Mouse (Mus musculus) A20 (cell line): ENCODE measurements around the gene Gabarapl2.
"Not testable (repeated sequence)": the region's sequence is repeated elsewhere in the genome, so short reads cannot be mapped to it uniquely, and the experiment has no call there.

Source experiments
- DNase-seq: peaks from one replicate; pipeline ENCODE4 v3.0.0-alpha.2; 2011; ENCODE audit warnings: low read depth, low spot score

Gene Gabarapl2

DNA sequence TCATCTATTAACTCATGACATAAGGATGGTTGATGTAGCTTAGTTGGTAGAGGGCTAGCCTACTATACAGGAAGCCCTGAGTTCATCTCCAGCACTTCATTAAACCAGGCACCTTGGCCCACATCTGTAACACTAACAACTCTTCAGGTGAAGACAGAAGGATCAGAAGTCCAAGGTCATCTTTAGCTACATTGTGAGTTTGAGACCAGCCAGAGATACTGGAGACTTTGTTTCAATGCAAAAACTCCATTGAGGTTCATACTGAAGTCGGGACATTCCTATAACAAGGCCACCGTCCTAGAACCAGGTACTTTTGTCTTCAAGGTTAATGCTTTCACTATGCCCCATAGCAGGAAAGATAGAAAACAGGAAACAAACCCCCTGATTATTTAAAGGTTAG lies 6.3 kb upstream of the Gabarapl2 start:
- no peak for DNase-seq

DNA sequence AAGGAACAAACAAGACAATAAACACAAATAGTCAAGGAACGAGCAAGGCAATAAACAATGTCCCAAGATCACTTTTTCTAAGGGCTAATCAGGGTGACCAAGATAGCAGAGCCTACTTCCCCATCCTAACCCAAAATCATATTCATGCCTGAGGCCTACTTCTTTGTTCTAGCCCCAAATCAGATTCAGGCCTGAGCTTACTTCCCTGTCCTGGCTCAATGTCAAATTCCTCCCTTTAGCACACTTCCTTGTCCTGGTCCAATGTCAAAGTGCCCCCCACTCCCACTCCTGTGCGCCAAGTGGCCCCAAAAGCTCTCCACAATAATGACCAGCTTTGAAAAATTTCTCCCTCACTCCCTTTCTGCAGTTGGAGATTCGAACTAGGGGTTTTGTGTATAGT lies 3.3 kb upstream of the Gabarapl2 start:
- DNase-seq, result no peak

DNA sequence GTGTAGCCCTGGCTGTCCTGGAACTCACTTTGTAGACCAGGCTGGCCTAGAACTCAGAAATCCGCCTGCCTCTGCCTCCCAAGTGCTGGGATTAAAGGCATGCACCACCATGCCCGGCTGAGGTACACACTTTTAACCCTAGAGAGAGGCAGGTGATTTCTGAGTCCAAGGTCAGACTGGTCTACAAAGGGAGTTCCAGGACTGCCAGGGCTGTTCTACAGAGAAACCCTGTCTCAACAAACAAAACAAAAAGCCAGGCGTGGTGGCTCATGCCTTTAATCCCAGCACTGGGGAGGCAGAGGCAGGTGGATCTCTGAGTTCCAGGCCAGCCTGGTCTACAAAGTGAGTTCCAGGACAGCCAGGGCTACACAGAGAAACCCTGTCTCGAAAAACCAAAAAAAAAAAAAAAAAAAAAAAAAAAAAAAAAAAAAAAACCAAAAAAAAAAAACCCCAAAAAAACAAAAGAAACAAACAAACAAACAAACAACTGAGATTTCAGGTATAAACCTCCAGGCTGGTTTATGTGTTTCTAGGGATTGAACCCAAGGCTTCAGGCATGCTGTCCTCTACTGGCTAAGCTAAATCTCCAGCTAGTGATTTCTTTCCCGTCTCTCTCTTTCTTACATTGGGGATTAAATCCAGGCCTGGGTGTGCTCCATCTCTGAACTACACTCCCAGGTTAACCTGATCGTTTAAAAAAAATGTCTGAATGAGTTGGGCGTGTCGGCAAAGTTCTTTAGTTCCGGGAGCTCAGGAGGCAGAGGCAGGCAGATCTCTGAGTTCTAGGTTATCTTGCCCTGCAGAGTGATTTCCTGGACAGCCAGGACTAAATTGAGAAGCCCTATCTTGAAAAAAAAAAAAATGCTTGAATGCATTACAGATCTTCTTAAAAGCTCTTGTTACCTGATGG lies 2.2 kb upstream of the Gabarapl2 start:
- DNase-seq, result not testable (repeated sequence)

DNA sequence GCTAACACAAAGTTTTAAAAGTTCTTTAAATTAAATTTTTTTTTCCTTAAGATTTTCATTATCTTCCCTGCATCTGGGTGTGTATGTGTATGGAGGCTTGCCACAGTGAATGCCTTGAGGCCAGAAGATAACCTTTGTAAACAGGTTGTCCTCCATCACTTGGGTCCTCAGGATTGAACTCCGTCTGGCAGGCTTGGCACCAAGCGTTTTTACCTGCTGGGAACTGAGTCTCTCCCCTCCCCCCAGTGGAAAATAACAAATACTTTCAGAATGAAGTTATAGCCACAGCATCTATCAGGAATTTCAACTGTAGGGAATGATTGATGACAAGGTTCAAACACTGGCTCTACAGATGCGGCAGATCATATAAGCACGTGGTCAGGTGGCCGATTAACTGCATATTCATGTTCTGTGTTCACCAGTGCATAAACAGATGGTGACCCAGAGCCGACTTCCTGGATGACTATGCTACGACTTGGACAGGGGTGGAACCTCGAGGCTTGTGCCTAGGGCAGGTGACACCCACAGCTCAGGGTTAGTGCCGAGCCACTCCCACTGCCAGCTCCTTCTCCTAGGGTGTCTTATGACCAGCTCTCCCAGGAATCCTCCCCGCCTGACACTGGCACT lies 874 bp upstream of the Gabarapl2 start:
- peak; percentile 82 for DNase-seq

- peak; percentile 70 for DNase-seq
These were observed 575 bp downstream of the Gabarapl2 start for GRCm38 (mm10) chr8:111941101-111941454.

DNA sequence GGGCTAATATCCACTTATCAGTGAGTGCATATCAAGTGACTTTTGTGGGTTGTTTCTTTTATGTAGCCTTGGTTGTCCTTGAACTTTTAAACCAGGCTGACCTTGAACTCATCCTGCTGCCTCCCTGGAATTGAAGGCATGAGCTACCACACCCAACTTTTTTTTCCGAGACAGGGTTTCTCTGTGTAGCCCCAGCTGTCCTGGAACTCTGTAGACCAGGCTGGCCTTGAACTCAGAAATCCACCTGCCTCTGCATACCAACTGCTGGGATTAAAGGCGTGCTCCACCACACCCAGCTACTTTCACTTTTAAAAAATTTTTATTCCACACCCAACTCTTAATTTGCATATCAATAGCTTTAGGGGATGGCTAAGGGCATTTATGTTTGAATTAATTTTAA lies 3.0 kb downstream of the Gabarapl2 start:
- DNase-seq, result no peak

- peak; percentile 72 for DNase-seq
These were observed 6.6 kb downstream of the Gabarapl2 start for GRCm38 (mm10) chr8:111947144-111947543.

- DNase-seq, result no peak
These were observed 7.5 kb downstream of the Gabarapl2 start for GRCm38 (mm10) chr8:111947954-111948353.

DNA sequence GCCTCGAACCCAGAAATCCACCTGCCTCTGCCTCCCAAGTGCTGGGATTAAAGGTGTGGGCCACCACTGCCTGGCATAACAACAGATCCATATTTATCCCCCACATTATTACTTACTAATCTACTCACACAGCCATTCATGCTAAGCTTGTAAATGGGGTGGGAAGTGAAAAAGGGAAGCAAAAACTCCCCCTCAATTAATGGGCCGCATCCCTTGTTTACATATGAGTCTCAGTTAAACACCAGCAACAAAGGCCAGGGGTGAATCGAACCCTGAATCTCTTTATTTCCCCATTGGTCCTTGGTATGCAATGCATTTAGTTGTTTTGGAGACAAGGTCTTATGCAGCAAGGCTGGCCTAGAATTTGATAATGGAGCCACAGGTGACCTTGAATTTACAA lies 10.3 kb downstream of the Gabarapl2 start:
- peak; percentile 68 for DNase-seq

DNA sequence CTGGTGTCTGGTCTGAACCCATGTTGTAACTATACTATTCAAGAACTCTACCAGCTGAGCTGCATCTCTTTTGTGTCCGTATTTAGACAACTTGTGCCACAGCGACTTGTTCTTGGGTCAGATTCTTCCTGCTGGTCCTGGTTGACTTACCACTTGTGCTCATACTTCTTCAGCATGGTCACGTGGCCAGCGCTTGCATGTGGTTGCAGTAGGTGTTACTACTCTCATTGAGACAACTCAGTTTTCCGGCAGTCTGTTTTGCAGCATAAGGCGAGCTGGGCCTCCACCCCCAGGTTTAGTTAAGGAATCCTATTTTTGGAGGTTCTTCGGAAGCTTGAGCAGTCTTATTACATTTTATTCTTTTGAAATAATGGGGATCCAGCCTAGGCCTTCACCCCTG lies 10.8 kb downstream of the Gabarapl2 start:
- DNase-seq, result no peak

DNA sequence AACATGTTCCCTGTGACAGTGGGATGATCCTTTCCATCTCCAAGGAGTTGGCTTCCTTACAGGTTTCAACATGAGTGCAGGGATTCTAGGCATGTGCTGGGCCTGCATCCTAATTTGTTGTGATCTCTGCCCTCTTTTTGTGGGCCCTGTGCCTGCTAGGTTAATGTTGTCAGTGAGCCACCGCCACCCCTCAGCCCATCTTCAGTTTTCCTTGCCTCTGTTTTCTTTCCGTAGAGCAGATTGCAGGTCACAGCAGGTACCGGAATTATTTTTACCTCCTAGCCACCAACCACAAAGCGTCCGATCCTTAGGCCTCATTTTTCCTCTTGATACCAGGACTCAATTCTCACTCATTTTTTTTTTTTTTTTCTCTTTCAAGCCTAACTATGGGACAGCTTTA lies 11.4 kb downstream of the Gabarapl2 start:
- DNase-seq, result no peak

- no peak for DNase-seq
These were observed 14.5 kb downstream of the Gabarapl2 start for GRCm38 (mm10) chr8:111954844-111955594.

GRCm38 (mm10) chr8:111955879-111956278 lies 15.4 kb downstream of the Gabarapl2 start:
- no peak for DNase-seq

DNA sequence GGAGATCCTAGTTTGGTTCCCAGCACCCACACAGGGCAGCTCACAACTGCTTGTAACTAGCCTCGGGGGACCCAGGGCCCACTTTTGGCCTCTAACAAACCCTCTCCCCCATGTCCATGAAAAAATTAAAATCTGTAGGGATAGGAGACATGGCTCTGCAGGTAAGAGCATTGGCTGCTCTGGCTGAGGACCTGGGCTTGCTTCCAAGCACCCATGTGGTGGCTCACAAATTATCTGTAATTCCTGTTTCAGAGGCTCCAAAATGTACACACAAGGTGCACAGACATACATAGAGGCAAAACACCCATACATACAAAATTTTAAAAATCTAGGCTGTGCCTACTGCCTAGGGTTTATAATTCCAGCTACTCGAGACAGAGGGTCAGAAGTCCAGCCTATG lies 16.7 kb downstream of the Gabarapl2 start:
- DNase-seq, result no peak

GRCm38 (mm10) chr8:111960591-111961321 lies 20.3 kb downstream of the Gabarapl2 start:
- no peak for DNase-seq

DNA sequence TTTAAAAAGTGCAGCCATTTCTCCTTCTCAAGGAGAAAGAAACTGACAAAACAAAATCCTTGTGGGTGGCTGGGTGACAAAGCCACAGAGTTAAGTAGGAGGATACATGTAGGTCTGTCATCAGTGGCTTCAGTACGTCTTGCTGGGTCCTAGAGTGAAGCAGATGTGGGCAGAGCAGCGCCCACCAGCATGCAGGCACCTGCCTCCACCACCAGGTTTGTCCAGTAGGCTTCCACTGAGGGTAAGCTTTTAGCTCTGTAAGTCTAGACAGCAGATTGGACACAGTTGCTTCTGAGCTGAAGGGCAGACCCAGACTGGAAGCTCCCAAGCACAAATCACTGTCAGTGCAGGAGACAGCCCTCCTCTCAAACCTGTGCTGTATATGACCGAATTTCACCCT lies 20.8 kb downstream of the Gabarapl2 start:
- no peak for DNase-seq

- DNase-seq, result no peak
These were observed 22.1 kb downstream of the Gabarapl2 start for GRCm38 (mm10) chr8:111962589-111962988.

- no peak for DNase-seq
These were observed 22.6 kb downstream of the Gabarapl2 start for GRCm38 (mm10) chr8:111963091-111963490.

GRCm38 (mm10) chr8:111963546-111963945 lies 23.0 kb downstream of the Gabarapl2 start:
- no peak for DNase-seq

- no peak for DNase-seq
These were observed 23.8 kb downstream of the Gabarapl2 start for GRCm38 (mm10) chr8:111964351-111964750.

DNA sequence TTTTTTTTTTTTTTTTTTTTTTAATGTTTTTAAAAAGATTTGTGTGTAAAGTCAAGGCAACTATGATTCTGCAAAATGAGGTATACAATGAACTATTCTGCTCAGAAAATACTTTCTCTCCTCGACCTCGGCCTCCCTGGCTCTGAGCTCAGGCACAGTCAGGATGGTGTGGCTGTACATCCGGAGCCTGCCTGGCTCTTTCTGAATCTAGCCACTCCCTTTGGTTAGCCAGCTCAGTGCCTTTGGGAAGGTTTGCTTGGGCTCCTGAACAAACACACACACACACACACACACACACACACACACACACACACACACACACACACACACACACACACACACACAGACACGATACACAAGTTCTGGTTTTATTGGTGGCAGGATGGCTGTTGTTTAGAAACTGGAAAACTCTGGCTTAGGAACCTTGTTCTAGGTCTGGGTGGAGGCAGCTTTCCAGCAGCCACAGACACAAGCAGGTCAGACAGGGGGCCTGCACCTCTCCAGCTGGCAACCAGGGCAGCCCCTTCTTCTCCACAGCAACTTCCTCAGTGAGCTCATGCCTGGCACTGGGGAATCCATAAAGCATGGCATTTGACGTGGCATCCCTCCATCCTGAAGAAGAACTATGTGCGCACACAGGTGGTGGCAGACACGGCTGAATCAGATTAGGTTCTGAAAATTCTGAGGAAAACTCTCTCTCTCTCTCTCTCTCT lies 24.5 kb downstream of the Gabarapl2 start:
- no peak for DNase-seq
